Mouse (Mus musculus) adrenal gland, postnatal 10 days (tissue): ENCODE measurements around the gene Kif1b. TPM values are rescaled to one million over a fixed set of nuclear protein-coding genes. Genes with fewer than 3 reads are reported as not detected.
A peak's percentile ranks its signal among the peaks of the same experiment; 100 is the strongest.

Source experiments
- DNase-seq: peaks from one replicate; pipeline ENCODE4 v3.0.0; 2021; ENCODE audit warnings: mixed read lengths
- total RNA-seq, 2 experiments: library from RNA; stranded (reverse); gene quantifications; 2 replicates each; pipeline ENCODE4 v1.2.3; 2021

Gene Kif1b
- total RNA-seq, 2 experiments from 2014 or later, result 105 to 154 TPM

GRCm38 (mm10) chr4:149317387-149317786 lies 9.9 kb upstream of the Kif1b start:
- DNase-seq, result no peak

GRCm38 (mm10) chr4:149314275-149314837 lies 6.9 kb upstream of the Kif1b start:
- no peak for DNase-seq

GRCm38 (mm10) chr4:149313558-149314253 lies 6.2 kb upstream of the Kif1b start:
- DNase-seq, result no peak

GRCm38 (mm10) chr4:149311996-149312395 lies 4.5 kb upstream of the Kif1b start:
- no peak for DNase-seq

- DNase-seq, result no peak
Measured at GRCm38 (mm10) chr4:149308491-149308820, 963 bp upstream of the Kif1b start.

- peak; percentile 93 for DNase-seq
Measured at GRCm38 (mm10) chr4:149306712-149307595, 539 bp downstream of the Kif1b start.

- DNase-seq, result no peak
Measured at GRCm38 (mm10) chr4:149305761-149306711, 1.5 kb downstream of the Kif1b start.

- DNase-seq, result no peak
Measured at GRCm38 (mm10) chr4:149304466-149304865, 3.0 kb downstream of the Kif1b start.

- DNase-seq, result no peak
Measured at GRCm38 (mm10) chr4:149303502-149303901, 4.0 kb downstream of the Kif1b start.

GRCm38 (mm10) chr4:149302751-149303150 lies 4.7 kb downstream of the Kif1b start:
- DNase-seq, result no peak

- DNase-seq, result no peak
Measured at GRCm38 (mm10) chr4:149302136-149302535, 5.4 kb downstream of the Kif1b start.

- no peak for DNase-seq
Measured at GRCm38 (mm10) chr4:149296501-149296900, 11.0 kb downstream of the Kif1b start.

GRCm38 (mm10) chr4:149292984-149293383 lies 14.5 kb downstream of the Kif1b start:
- no peak for DNase-seq

- no peak for DNase-seq
Measured at GRCm38 (mm10) chr4:149291061-149291460, 16.4 kb downstream of the Kif1b start.

GRCm38 (mm10) chr4:149290157-149290750 lies 17.2 kb downstream of the Kif1b start:
- DNase-seq, result no peak

- DNase-seq, result no peak
Measured at GRCm38 (mm10) chr4:149286287-149287137, 21.0 kb downstream of the Kif1b start.

GRCm38 (mm10) chr4:149285691-149286090 lies 21.8 kb downstream of the Kif1b start:
- DNase-seq, result no peak

GRCm38 (mm10) chr4:149283018-149283417 lies 24.5 kb downstream of the Kif1b start:
- DNase-seq, result no peak

GRCm38 (mm10) chr4:149282025-149282738 lies 25.3 kb downstream of the Kif1b start:
- DNase-seq, result no peak

GRCm38 (mm10) chr4:149277571-149277970 lies 29.9 kb downstream of the Kif1b start:
- no peak for DNase-seq
